Mouse (Mus musculus) embryonic facial prominence, embryonic 11.5 days (tissue): ENCODE data around the gene Tmem273. TPM values are rescaled to one million over a fixed set of nuclear protein-coding genes. Genes with fewer than 3 reads are reported as not detected.
A peak's percentile ranks its signal among the peaks of the same experiment; 100 is the strongest.

ENCODE experiments used
- ATAC-seq: fragments of 200-750 bp; cut with Nextera tagmentation; replicated peaks from 2 replicates; pipeline ENCODE4 v1.8.0; 2017; ENCODE audit warnings: low read depth; ENCODE audit not compliant: insufficient number of reproducible peaks, low FRiP score, low TSS enrichment
- DNase-seq: peaks from one replicate; pipeline ENCODE4 v3.0.0-alpha.2; 2015; ENCODE audit warnings: low spot score
- H3K27ac ChIP-seq: fragments of 300-500 bp; sonication (generic); replicated peaks from 2 replicates; pipeline ENCODE4 v1.5.1; 2014; ENCODE audit warnings: mild to moderate bottlenecking, low read depth, low read length, control low read depth
- H3K27me3 ChIP-seq: fragments of 300-500 bp; sonication (generic); 2 replicates; pipeline ENCODE4 v1.6.1; 2014; ENCODE audit warnings: mild to moderate bottlenecking, low read length, moderate library complexity, mixed read lengths; ENCODE audit not compliant: control insufficient read depth, insufficient read depth
- H3K36me3 ChIP-seq: fragments of 300-500 bp; sonication (generic); replicated peaks from 2 replicates; pipeline ENCODE4 v1.6.1; 2014; ENCODE audit warnings: low read depth, mild to moderate bottlenecking, low read length, moderate library complexity, mixed read lengths; ENCODE audit not compliant: control insufficient read depth, insufficient read depth
- H3K4me1 ChIP-seq: fragments of 300-500 bp; sonication (generic); 2 replicates; pipeline ENCODE4 v1.6.1; 2014; ENCODE audit warnings: low read length, mixed read lengths; ENCODE audit not compliant: control insufficient read depth, insufficient read depth
- H3K4me2 ChIP-seq: fragments of 300-500 bp; sonication (generic); 2 replicates; pipeline ENCODE4 v1.6.1; 2014; ENCODE audit warnings: low read depth, mild to moderate bottlenecking, control low read depth, low read length, moderate library complexity
- H3K4me3 ChIP-seq: fragments of 300-500 bp; sonication (generic); 2 replicates; pipeline ENCODE4 v1.5.1; 2014; ENCODE audit warnings: low read depth, low read length, control low read depth
- H3K9ac ChIP-seq: fragments of 300-500 bp; sonication (generic); replicated peaks from 2 replicates; pipeline ENCODE4 v1.6.1; 2014; ENCODE audit warnings: mild to moderate bottlenecking, control low read depth, low read length
- H3K9me3 ChIP-seq: fragments of 300-500 bp; sonication (generic); replicated peaks from 2 replicates; pipeline ENCODE4 v1.6.1; 2016; ENCODE audit warnings: mild to moderate bottlenecking, low read length, inconsistent platforms, mixed read lengths; ENCODE audit not compliant: control insufficient read depth
- WGBS: fragments of 180-500 bp; shearing (Covaris S2); extraction: QIAGEN DNeasy Blood & Tissue Kit; methylation state at CpG from one replicate; pipeline ENCODE4 v1.1.7; 2014; 5-methylcytosine and 5-hydroxymethylcytosine counted together
- polyA plus RNA-seq: library from polyadenylated mRNA; unstranded; fragments of >200 nt; fragmentation: Nextera tagmentation; extraction: Ambion mirVana; gene quantifications from 2 replicates; pipeline ENCODE4 v1.2.1, GENCODE M21; 2014

The Tmem273 gene
- polyA plus RNA-seq, 1 experiment from 2014 or later, result 0.41 TPM

DNA sequence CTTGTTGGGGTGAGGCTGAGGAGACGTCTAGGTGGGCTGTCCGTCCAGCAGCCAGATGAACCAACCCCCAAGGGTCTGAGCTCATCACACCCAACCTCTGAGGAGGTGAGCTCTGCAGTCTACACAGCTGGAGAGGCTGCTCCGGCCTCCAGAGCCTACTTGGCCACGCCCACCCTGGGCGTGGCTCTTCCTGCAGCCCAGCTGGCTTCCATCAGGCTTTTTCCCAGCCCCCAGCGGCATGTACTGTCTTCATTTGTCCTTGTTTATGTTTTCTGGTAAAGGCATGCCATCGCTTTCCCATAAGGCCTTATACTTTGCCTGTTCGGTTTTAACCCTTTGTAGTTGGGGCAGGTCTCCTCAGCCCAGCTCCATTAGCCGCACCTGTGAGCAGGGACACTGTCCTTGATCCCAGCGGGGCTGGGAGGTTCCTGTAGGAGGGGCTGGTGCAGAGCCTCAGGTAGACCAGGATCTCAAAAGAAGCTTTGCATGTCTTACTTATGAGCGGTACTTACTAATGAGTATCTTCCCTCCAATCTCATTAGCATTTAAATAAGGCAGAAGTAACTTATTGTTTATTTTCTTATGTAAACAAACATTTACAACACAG lies 39.8 kb downstream of the Tmem273 start:
- ATAC-seq (peak; percentile 84), DNase-seq (peak; percentile 91)
- Histone ChIP-seq H3K4me2 (peak overlapping the region; percentile 21), H3K4me1 (peaks cover 7% of the 10 kb centered on the region; the same call in 1 of the 2 replicates), H3K4me3 (no peak overlapping the region), H3K9me3 (no peaks in the 10 kb centered on the region), H3K36me3 (no peaks in the 10 kb centered on the region), H3K27me3 (no peaks in the 10 kb centered on the region), H3K27ac (no peak overlapping the region), H3K9ac (no peak overlapping the region)
- 5% methylated on average over 11 of the region's 11 CpGs for WGBS

DNA sequence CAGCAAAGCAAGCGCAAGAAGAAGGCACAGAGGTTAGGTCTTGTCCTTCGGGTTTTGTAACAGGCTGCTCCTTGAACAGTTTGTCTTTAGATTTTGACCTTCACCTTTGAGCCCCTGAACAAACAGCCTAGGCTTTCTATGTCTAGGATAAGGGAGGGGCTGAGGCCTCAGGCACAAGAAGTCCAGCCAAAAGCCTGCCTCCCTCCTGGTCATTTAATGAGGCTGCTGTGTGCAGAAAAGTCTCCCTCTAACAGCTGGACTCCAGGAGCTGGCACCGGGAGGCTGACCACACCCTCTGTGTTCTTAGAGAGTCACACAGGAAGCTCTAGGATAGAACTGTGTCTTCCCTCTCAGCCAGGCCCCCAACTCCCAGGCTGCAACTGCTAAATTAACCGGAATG lies 41.4 kb downstream of the Tmem273 start:
- ATAC-seq (no peak), DNase-seq (no peak)
- H3K4me2 ChIP-seq, result no peak overlapping the region
- peaks cover 7% of the 10 kb centered on the region; the same call in 1 of the 2 replicates for H3K4me1 ChIP-seq
- H3K9me3 ChIP-seq, result no peaks in the 10 kb centered on the region
- 45% methylated on average over 4 of the region's 4 CpGs for WGBS
- no peaks in the 10 kb centered on the region for H3K27me3 ChIP-seq
- no peak overlapping the region for H3K4me3 ChIP-seq
- H3K27ac ChIP-seq, result no peak overlapping the region
- no peaks in the 10 kb centered on the region for H3K36me3 ChIP-seq
- H3K9ac ChIP-seq, result no peak overlapping the region

DNA sequence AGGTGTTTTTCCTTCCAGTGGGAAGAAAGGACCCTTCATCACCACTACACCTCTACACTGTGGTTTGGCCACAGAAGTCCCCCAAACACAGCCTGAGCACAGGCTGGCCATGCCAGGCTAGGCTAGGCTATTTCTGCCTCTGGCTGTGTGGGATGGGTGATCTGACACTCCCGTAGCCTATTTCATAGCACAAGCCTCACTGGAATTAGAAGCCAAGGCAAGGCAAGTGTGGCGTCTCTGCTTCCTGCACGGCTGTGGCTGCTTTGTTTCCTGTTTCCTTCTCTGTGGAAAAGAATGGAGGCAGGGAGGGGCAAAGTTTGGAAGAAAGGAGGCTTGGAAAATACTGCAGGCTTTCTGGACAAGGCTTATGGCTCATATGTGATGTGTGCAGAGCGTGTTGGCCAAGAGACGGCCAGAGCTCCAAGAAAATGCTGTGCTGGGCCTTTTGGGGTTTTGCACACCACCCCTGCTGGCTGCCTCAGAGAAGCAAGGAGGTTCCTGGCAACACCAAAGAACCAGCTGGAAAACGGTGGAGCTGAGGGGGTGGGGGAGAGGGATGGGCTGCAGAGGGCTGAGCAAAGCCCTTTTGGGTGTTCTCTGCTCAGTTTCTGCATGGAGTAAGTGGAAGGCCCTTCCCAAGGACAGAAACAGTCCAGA lies 42.4 kb downstream of the Tmem273 start:
- H3K27ac ChIP-seq, result no peak overlapping the region
- 41% methylated on average over 6 of the region's 6 CpGs for WGBS

DNA sequence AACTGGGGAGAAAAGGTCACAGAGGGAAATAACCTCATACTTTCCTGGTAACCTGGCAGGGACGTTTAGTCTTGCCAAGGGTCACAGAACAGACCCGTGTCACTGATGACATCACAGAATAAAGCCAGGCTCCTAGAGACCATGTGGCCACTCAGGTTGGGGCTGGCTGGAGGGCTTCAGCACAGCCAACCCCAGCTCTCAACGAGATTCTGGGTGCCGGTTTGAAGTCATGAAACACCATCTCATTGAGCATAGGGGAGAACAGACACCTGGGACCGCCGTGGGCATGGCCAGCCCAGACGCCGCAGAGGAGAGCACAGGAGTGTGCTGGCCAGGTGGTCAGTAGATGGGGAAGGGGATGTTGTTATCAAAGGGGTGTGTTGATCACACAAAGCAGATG lies 48.1 kb downstream of the Tmem273 start, which contains the start of gene Fam170b:
TSS of gene Fam170b (plus strand) at position 116 of the 400 bp plus-strand sequence.
- no peak within 1 kb of the TSS for H3K27ac ChIP-seq
- ATAC-seq (no peak), DNase-seq (no peak)
- no peaks in the 10 kb centered on the region for H3K36me3 ChIP-seq
- H3K9me3 ChIP-seq, result no peaks in the 10 kb centered on the region
- no peaks in the 10 kb centered on the region for H3K27me3 ChIP-seq
- no peak within 1 kb of the TSS for H3K4me2 ChIP-seq
- H3K9ac ChIP-seq, result no peak within 1 kb of the TSS
- no peak within 1 kb of the TSS for H3K4me3 ChIP-seq
- 71% methylated on average over 8 of the region's 8 CpGs for whole genome bisulfite sequencing
- H3K4me1 ChIP-seq, result no peaks in the 10 kb centered on the region

More for the DNA sequence above, 42.4 kb downstream of the Tmem273 start:
- no peak for DNase-seq
- Histone ChIP-seq H3K4me2 (no peak overlapping the region), H3K9ac (no peak overlapping the region), H3K36me3 (no peaks in the 10 kb centered on the region), H3K27me3 (no peaks in the 10 kb centered on the region), H3K9me3 (no peaks in the 10 kb centered on the region), H3K4me1 (peaks cover 7% of the 10 kb centered on the region; the same call in 1 of the 2 replicates), H3K4me3 (no peak overlapping the region)
- ATAC-seq, result no peak

DNA sequence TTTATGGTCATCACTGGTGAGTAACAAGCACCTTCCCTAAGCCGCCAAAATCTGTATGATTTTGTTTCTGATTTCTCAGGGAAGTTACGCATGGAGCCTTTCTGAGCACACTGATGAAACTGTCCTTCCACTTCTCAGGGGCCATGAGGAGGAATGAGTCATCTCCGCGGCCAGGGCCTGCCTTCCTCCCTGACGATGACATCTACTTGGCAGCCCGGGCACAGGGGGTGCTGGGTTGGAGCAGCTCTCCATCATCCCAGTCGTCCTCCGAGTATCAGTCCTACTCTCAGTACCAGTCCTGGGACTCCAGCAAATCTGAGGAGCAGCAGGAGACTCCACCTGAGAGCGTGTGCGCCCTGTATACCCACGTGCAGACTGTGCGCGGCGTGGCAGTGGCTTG lies 49.4 kb downstream of the Tmem273 start:
- Histone ChIP-seq H3K9me3 (no peaks in the 10 kb centered on the region), H3K4me2 (no peak overlapping the region), H3K27ac (no peak overlapping the region), H3K4me1 (no peaks in the 10 kb centered on the region), H3K9ac (no peak overlapping the region), H3K27me3 (no peaks in the 10 kb centered on the region), H3K36me3 (no peaks in the 10 kb centered on the region), H3K4me3 (no peak overlapping the region)
- 90% methylated on average over 14 of the region's 14 CpGs for WGBS
- ATAC-seq (no peak), DNase-seq (no peak)

DNA sequence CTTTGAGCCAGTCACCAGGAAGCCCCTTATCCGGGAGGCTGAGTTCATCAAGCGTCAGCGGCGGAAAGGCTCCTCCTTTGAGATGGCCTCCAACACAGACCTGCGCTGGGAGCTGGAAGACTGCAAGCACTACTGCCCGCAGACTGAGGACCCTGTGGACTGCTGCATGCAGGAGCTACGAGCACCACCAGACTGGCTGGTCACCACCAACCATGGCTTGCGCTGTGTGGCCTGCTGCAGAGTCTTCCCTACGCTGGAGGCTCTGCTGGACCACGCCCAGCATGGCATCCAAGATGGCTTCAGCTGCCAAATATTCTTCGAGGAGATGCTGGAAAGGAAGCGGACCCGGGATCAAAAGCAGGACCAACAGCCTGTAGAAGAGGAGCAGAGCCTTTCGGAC lies 49.8 kb downstream of the Tmem273 start:
- H3K27me3 ChIP-seq, result no peaks in the 10 kb centered on the region
- ATAC-seq (no peak), DNase-seq (no peak)
- no peaks in the 10 kb centered on the region for H3K36me3 ChIP-seq
- H3K4me3 ChIP-seq, result no peak overlapping the region
- no peak overlapping the region for H3K9ac ChIP-seq
- H3K4me2 ChIP-seq, result no peak overlapping the region
- H3K27ac ChIP-seq, result no peak overlapping the region
- no peaks in the 10 kb centered on the region for H3K4me1 ChIP-seq
- no peaks in the 10 kb centered on the region for H3K9me3 ChIP-seq
- 87% methylated on average over 14 of the region's 14 CpGs for WGBS

DNA sequence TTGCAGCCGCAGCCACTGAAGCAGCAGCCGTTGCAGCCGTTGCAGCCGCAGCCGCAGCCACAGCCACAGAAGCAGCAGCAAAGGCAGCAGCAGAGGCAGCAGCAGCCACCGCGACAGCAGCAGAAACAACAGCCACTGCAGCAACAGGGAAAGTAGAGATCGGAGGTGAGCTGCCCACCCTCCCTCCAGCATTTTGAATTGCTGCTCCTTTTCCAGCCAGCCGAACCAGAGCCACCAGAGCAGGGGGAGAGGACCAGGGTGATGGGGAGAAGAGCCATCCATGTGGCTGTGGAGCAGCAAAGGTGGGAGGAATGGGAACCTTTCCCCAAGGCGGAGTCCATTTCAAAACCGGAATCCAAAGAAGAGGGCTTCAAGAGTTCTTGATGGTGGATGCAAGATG lies 50.4 kb downstream of the Tmem273 start:
- ATAC-seq, result no peak
- Histone ChIP-seq H3K4me2 (no peak overlapping the region), H3K9me3 (no peaks in the 10 kb centered on the region), H3K36me3 (no peaks in the 10 kb centered on the region), H3K27me3 (no peaks in the 10 kb centered on the region), H3K4me1 (no peaks in the 10 kb centered on the region), H3K4me3 (no peak overlapping the region), H3K27ac (no peak overlapping the region), H3K9ac (no peak overlapping the region)
- no peak for DNase-seq
- WGBS, result 90% methylated on average over 11 of the region's 11 CpGs

DNA sequence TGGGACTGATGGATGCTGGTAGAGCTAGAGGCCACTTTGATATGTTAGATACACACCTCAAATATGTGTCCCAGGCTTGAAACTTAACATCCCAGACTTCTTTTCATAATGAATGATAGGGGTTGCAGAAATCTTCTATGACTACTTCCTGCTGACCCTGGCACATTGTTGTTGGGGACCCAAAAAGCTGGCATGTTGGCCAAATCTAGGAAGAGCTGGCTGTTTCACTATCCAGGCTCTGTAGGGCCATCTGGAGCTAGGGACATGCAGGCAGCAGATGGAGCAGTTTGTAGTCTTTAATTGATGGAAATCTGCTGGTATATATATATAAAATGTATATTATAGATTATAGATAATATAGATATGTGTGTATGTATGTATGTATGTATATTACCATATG lies 56.3 kb downstream of the Tmem273 start:
- Histone ChIP-seq H3K27ac (no peak overlapping the region), H3K9ac (no peak overlapping the region), H3K36me3 (no peaks in the 10 kb centered on the region), H3K4me3 (no peak overlapping the region), H3K9me3 (no peaks in the 10 kb centered on the region), H3K4me2 (no peak overlapping the region), H3K4me1 (no peaks in the 10 kb centered on the region), H3K27me3 (no peaks in the 10 kb centered on the region)
- ATAC-seq (no peak), DNase-seq (no peak)
